Mouse (Mus musculus) brain, adult 2 months (tissue): ENCODE results near the gene Ltbr.

ENCODE experiments used
- DNase-seq: peaks from one replicate; pipeline ENCODE4 v3.0.0; 2011; ENCODE audit warnings: low read depth, low spot score

Gene Ltbr

DNA sequence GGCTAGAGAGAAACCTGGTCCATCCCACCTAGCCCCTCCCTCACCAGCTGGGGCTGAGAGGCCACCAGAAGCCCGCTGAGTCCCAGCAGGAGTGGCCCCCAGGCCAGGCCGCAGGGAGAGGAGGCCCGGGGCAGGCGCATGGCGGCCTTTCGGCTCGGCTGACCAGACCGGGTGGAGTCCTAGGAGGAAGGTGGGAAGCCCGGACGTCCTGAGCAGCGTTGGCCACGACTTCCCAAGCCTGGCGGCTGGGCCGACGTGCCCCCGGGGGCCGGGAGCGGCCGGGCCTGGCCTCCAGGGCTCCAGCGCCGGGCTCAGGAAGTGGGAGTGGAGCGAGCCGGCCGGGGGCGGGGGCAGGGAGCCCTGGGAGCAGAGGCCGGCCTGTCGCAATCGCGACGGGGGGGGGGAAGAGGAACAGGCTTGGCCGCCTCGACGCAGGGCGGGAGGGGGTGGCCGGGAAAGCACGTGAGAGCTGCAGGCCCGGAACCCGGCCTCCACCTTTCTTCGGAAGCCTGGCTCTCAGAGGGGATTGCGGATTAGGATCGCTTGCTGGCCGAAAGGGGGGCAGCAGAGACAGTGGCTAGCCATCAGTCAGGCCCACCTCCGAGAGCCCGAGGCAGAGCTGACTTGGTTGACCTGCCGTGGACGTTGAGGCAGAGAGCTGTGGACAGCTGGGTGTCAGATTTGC is at the start of gene Ltbr:
TSS of gene Ltbr (minus strand) at position 340 of the 685 bp plus-strand sequence.
- peak; percentile 57 for DNase-seq

DNA sequence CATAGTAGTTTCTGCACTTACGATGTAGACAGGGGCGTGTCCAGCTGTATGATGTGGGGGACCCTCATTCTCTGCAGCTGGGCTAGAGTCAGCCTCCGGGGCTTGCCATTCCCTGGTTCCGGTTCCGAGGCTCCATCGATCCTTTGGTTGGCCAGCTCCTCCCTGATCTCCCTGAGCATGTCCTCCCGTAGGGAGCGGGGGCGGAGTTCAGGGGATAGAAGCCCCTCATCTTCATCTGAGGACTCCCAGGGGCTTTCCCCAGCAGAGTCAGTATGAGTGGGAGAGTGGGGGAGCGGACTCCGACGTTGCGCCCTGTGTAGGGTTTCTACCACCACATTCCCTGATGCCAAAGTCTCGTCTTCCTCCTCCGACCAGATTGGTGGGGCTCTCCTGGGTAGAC is 49.3 kb upstream of the Ltbr start:
- no peak for DNase-seq

DNA sequence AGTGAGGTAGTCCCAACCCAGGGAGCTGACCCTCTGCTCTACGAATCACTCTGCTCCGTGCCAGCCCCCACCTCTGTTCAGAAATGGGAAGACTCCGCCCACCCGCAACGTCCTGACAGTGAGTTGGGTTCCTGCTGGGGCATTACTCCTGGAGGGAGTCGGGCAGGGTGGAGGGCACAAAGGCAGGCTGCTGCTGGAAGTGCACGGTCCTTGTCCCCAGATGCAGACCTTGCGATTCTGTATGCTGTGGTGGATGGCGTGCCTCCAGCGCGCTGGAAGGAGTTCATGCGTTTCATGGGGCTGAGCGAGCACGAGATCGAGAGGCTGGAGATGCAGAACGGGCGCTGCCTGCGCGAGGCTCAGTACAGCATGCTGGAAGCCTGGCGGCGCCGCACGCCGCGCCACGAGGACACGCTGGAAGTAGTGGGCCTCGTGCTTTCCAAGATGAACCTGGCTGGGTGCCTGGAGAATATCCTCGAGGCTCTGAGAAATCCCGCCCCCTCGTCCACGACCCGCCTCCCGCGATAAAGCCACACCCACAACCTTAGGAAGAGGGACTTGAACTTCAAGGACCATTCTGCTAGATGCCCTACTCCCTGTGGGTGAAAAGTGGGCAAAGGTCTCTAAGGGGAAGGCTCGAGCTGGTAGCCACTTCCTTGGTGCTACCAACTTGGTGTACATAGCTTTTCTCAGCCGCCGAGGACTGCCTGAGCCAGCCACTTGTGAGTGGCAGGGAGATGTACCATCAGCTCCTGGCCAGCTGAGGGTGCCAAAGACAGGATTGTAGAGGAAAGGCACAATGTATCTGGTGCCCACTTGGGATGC is 48.0 kb upstream of the Ltbr start:
- DNase-seq = peak; percentile 63

DNA sequence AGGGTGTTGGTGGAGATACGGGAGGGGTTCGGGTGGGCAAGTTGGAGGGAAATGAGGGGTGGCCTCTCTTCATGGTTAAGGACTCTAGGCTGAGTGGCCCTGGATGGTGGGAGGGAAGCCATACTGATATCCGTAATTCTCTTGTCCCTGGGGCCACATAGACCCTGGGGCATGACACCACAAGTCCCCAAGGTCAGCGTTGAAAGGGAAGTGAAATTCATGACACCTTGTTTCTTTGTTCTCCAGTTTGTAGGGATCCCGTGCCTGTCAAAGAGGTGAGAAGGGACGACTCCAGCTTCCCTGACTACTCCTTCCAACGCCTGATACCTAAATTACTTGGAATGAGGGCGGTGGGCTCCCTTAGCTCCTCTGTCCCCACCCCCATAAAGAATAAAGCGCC is 47.2 kb upstream of the Ltbr start:
- DNase-seq = no peak

DNA sequence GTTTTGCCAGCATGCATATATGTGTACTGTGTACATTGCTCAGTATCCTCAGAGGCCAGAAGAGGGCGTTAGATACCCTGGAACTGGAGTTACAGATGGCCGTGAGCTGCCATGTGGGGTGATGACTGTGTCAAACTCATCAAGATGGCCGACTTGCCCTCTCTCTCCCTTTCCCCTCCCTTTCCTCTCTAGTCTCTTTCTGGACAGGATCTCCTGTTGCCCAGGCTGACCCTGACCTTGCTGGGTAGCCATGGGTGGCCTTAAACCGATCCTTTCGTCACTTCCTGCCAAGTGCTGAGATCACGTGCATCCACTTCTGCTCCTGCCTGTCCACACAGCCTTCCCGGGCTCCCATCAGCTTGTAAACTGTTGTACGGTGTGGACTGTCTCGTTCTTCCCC is 46.3 kb upstream of the Ltbr start:
- no peak for DNase-seq

DNA sequence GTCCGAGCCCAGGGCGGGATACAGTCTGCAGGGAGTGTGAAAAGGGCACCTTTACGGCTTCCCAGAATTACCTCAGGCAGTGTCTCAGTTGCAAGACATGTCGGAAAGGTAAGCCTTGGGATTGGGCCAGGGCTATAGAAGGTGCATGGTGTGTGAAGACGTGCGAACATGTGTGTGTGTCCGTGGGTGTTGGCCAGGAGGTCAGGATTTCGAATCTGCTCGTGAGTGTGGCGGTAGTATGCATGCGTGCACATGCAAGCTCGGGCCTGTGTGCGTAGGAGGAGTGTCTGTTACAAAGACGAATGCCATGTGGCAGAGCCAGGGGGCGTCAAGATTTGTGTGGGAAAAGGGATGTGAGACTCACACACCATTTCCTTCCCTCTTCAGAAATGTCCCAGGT is 43.6 kb upstream of the Ltbr start:
- peak; percentile 35 for DNase-seq

DNA sequence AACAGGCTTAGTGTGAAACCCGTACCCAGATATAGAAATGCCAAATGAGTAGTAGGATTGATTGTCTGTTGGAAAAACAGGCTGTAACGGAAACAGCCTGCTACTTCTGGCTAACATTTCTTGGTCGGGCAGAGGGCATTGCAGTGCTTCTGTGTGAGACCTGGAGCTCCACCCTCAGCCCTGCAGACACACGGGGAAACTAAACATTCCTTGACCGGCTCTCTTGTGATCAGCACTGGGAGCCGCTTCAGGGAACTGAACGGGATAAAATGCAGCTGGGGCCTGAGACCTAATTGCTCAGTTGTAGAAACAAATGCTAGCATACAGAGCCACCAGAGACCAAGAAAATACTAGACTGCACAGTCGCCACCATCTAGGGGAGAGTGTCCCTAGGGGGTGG is 42.6 kb upstream of the Ltbr start:
- no peak for DNase-seq

DNA sequence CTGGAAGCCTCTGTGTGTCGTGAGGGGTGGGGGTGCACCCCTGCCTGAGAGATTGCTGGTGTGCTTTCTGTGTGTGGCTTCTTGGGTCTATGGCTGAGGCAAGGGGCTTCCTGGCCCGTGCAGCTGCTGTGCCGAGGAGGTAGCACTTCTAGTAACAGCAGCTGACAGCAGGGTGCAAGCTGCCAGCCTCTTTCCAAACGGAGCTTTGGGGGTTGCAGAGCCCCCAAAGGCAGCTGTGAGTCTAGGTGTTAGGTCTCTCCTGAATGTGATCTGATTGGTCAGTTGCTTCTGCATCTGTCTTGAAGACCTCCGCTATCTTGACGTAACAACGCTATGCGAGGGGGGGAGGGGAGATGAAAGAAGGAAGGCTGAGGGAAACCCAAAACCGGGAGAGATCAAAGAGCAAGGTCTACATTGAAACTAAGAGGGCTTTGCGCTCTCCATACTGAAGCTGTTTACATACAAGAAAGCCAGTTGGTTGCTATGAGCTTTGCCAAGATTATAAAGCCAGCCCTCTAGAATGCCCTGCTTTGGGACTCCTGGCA is 41.6 kb upstream of the Ltbr start:
- DNase-seq = no peak

DNA sequence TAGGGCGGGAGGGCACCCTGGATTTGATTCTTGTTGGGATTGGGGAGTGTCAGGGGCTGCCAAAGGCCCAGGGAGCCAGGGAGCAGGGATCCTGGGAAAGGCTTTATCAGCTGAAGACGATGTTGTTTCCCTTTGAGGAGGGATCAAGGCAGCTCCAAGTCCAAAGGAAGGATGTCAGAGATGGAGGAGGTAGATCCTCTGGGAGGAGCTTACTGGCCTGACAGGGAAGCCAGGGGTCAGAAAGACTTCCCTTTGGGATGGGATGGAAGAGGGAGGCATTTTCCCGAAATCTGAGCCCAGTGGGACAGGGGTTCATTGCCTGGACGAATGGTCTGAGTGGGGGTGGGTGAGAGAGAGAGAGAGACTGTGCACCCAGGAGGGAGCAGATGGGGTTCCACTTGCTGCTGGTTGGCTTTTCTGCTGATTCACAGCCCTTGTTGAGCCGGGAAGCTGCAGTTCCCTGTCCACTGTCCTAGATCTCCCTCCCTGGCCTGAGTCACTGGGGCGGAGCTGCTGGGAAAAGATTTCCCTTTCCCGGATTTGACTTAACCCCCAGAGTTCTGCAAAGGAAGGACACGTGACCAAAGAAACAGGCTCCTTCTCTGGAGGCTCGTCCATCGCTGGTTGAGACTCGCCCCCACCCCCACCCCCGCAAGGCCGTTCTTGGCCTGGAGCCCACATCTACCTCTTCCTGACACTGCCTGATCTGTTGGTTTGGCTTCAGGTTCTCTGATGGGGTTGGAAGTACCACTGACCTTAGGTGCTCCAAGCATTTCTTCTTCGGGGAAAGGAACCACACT is 40.9 kb upstream of the Ltbr start:
- DNase-seq = peak; percentile 72

DNA sequence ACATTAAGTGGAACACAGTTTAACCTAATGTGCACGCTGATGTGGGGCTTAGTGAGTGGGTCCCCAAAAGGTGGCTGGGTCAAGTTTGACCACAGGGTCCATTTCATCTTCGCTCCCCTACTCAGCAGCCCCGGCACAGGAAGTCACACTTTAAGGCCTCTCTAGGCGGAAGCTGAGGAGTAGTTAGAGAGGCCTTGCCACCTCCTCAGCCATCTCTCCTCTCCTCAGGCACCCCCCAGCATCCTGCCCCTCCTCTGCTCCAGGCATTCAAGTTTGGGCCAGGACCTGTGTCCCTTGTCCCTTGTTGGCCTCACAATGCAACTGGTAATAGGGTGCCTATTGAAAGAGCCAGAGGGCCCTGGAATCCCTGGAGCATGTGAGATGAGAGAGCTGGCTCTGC is 40.0 kb upstream of the Ltbr start:
- no peak for DNase-seq

DNA sequence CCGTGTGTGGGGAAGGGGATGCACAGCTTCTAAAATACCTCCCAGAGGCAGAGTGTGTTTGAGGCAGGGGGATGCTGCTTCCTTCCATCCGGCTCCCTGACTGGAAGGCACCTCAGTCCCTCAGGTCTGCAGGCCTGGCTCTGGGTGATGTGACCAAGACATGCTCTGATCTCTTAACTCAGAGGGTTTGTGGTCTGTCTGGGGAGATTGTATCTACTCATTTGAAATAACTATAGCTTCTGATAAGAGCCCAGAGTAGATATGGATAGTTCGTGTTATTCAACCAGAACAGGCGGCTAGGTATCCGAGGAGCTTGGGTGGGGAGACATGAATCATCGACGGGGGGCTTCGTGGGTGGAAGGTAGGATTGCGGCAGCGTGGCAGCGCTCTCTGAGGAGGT is 39.5 kb upstream of the Ltbr start:
- no peak for DNase-seq

DNA sequence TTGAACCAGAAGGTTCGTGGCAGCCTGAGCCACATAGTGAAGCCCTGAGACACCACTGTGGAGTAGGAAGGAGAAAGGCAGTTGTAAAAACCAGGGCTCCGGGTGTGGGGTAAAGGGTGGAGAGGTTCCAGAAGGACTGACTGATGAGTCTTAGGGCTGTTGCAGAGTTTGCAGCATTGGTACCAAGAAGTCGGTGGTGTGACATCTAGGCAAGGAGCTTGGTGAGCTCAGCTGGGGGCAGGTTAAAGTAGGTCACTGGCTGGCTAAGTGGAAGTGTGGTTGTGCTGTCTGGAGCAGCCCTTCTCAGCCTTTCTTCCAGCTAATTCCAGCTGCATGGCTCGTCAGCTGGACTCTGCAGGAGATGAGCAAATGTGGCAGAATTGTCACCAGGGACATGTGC is 39.1 kb upstream of the Ltbr start:
- peak; percentile 22 for DNase-seq

DNA sequence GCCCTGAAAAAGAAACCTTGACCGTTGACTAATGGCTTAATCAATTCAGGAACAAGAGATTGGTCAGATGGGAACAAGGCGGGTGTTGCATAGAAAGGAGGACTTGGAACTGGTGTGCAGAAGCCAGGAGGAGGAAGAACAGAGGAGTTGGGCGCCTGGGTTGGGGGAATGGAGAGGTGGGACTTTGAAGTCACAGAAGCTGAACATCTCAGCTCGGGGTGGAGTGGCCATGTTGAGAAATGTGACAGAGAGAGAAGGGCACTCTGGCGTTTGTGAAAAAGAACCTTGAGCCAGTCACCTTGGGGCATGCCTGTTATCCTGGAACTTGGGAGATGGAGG is 38.3 kb upstream of the Ltbr start:
- no peak for DNase-seq

DNA sequence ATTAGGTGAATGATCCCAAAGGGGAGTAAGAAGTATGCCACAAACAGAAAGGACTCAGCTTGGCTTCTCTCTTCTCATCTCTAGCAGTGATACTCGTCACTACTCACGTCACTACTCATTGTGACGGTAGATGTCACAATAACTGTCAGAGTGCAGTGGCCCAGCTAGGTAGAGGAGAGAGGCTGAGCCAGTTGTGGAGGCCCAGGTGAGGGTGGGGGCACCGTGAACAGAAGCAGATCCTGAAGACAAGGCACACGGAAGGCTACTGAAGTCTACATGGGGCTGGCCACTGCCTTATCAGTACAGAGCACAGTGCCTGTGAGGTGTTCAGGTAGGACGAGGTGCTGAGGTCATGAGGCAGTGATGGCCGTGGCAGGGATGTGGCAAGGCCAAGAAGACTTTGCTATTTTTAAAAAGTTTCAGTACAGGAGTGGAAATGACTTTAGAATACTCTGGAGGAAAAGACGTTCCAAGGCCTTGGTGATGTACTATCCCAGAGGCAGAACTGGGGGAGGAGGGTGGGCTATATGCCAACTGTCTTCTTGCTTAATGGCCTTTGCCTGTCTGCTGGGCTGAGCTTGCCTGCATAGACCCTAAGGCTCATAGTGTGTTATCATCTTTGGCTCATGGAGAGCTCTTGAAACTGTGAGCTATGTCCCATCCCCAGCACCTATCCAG is 37.8 kb upstream of the Ltbr start:
- DNase-seq = no peak

DNA sequence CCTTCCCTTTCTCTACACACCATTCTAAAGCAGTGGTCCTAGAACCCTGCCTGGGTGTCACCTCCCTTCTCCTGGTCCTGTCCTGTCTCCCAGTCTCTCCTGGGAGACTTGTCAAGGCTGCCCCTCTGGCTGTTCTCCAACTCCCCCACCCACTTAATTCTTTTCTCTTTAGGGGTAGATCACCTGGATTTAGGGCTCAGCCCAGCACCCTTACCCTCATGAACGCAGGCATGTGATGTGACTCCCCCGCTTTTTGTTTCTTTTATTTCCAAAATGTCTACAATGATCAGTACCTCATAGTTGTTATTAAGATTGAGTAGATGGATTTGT is 37.3 kb upstream of the Ltbr start:
- no peak for DNase-seq

DNA sequence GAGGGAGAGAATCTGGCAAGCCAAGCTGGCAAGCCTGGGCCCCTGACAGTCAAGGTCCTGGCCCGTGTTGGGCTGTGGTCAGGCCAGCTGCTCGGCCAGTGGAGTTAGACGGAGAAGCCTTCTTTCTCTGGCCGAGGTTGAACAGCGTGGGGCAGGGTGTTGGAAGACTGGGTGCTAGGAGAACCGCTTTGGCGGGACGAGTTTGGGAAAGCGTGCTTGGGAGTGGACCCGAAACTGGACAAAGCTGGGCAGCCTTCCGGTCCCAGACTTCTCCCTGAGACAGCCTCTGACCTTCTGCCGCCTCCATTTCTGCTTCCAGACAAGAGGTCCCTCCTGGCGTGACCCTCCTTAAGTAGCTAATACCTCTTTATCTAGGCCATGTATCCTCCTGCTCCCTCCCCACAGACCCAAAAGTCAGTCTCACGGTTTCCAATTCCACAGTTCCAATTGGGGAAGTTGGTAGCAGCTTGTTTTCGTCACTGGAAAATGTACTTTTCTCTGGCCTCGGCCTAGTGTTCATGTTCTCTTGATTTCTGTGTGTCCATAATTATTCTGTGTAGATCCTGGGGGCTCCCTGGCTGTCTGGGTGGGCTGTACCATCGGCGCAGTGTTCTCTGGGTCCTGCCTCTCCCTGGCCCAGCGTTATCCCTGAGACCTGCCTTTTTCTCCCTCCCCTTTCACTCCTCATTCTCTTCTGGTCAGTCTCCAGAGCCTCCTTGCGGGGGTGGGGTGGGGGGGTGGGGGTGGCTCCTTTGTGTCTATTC is 36.7 kb upstream of the Ltbr start:
- DNase-seq = no peak

DNA sequence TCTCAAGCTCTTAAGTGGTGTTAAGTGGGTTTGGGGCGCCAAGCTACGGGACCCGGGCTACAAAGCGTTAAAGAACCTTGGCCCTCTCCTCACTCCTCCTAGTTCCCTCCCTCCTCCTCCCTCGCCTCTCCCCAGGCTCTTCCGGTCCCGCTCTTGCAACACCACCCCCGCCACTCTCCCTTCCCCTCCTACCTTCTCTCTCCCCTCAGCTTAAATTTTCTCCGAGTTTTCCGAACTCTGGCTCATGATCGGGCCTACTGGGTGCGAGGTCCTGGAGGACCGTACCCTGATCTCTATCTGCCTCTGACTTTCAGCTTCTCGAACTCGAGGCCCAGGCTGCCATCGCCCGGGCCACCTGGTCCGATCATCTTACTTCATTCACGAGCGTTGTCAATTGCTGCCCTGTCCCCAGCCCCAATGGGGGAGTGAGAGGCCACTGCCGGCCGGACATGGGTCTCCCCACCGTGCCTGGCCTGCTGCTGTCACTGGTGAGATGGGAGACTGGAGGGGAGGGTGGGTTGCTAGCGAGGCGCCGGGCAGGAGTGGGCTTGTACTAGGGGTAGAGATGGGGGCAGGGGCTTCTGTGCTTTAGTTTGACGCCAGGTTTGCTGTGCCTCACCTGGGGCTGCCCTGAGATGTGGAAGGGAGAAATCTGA is 36.0 kb upstream of the Ltbr start:
- peak; percentile 39 for DNase-seq

DNA sequence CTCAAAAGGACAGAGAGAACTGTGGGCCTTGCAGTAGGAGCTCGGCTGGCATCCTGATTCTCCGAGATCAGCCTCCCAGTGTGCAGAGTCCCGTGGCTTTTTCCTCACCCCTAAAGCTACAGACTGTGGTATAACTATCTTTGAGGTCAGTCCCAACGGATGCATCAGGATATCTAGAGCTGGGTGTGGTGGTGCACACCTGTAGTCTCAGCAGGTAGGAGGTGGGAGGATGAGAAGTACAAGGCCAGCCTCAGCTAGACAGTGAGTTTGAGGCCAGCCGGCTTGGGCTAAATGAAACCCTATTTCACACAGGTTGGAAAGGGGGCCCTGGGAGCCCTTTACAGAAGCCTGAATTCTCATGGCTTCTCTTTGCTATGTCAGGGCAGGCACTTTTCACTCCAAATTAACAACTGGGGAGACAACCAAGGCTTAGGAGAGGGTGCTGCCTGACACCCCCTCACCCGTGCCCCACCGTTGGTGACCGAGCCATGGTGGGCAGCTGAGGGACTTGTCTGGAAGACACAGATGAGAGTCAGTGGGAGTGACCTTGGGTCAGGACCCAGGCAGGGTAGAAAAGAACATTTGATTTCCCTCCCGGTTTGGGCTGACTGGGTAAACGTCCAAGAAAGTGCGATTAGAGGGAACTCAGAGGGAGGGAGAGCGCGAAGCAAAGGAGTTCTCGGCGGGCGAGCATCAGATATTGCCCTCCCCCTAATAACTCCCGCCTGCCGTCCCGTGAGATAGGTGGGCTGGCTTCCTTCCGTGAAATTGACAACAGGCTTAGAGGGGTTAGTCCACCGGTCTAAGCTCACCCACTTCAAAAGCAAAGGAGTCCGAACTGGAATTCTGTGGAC is 35.3 kb upstream of the Ltbr start, which contains the start of gene Tnfrsf1a:
TSS of gene Tnfrsf1a (plus strand) at position 642 of the 854 bp plus-strand sequence.
- no peak for DNase-seq

DNA sequence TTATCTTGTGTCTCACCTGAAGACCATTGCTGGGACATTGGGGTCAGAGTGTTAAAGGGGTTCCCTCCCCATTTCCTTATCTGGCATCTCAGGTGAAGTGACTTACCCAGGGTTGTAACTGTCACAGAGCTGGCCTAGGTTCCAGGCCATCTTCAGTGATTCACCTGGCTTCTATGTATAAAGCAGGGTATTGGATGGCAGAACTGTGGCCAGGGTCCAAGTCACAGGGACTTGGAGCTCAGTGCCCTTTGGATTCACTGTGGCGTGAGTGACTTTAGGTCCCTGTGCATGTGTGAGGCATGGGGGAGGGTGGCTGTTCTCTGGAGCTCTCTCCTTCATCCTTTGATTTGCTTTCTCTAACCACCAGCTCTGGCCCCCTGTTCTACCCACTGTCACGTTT is 32.3 kb upstream of the Ltbr start:
- no peak for DNase-seq

DNA sequence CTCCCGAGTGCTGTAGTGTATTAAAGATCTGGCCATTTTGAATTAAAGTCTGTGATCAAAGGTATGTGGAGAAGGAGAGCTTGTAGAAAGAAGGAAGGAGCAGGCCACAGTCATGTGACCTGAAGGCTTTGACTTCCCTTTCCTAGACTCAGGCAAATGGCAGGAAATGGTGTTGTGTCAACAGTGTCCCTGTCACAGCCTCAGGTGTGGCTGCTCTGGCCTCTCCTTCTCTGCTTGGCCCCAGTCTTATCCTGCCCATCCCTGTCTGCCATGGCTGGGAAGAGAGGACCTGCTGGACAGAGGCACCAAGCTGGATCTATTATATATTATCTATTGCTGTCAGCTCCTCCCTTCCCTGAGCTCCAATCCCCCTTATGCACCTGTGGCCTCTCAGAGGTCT is 31.9 kb upstream of the Ltbr start:
- DNase-seq = no peak
